Mouse (Mus musculus) neural tube, embryonic 10.5 days (tissue): ENCODE data around the gene Ccr9.
"Not testable (repeated sequence)": the region's sequence is repeated elsewhere in the genome, so short reads cannot be mapped to it uniquely, and the experiment has no call there.

Experiments used
- DNase-seq: peaks from one replicate; pipeline ENCODE4 v3.0.0-alpha.2; 2017; ENCODE audit warnings: low spot score; ENCODE audit errors: extremely low spot score

Ccr9 gene

GRCm38 (mm10) chr9:123678327-123679105, at the start of gene Ccr9, which contains the start of gene Slc6a20a:
Ccr9 (plus strand) TSS chr9:123678439.
Slc6a20a (minus strand) TSS chr9:123678885.
- DNase-seq, result peak; percentile 63

GRCm38 (mm10) chr9:123631666-123632065, 46.6 kb upstream of the Ccr9 start:
- no peak for DNase-seq

GRCm38 (mm10) chr9:123632281-123632680, 46.0 kb upstream of the Ccr9 start, which contains the start of gene Slc6a20b:
Slc6a20b (minus strand) TSS chr9:123632565.
- DNase-seq, result no peak

- DNase-seq, result no peak
These were observed 45.2 kb upstream of the Ccr9 start for GRCm38 (mm10) chr9:123632993-123633392.

GRCm38 (mm10) chr9:123636771-123637170, 41.5 kb upstream of the Ccr9 start:
- no peak for DNase-seq

- DNase-seq, result no peak
These were observed 40.0 kb upstream of the Ccr9 start for GRCm38 (mm10) chr9:123638231-123638630.

- DNase-seq, result no peak
These were observed 39.6 kb upstream of the Ccr9 start for GRCm38 (mm10) chr9:123638668-123639089.

GRCm38 (mm10) chr9:123640106-123640505, 38.1 kb upstream of the Ccr9 start:
- DNase-seq, result no peak

- DNase-seq, result no peak
These were observed 28.3 kb upstream of the Ccr9 start for GRCm38 (mm10) chr9:123649785-123650511.

- DNase-seq, result no peak
These were observed 26.9 kb upstream of the Ccr9 start for GRCm38 (mm10) chr9:123651369-123651768.

GRCm38 (mm10) chr9:123657457-123657856, 20.8 kb upstream of the Ccr9 start:
- DNase-seq, result no peak

- DNase-seq, result no peak
These were observed 19.3 kb upstream of the Ccr9 start for GRCm38 (mm10) chr9:123658981-123659380.

GRCm38 (mm10) chr9:123659986-123660676, 18.1 kb upstream of the Ccr9 start:
- not testable (repeated sequence) for DNase-seq

GRCm38 (mm10) chr9:123665645-123666044, 12.6 kb upstream of the Ccr9 start:
- peak; percentile 21 for DNase-seq

- peak; percentile 28 for DNase-seq
These were observed 959 bp downstream of the Ccr9 start for GRCm38 (mm10) chr9:123679198-123679597.

GRCm38 (mm10) chr9:123683704-123684103, 5.5 kb downstream of the Ccr9 start:
- no peak for DNase-seq

GRCm38 (mm10) chr9:123686206-123686605, 8.0 kb downstream of the Ccr9 start:
- DNase-seq, result no peak

GRCm38 (mm10) chr9:123688227-123688626, 10.0 kb downstream of the Ccr9 start:
- DNase-seq, result no peak

GRCm38 (mm10) chr9:123695634-123696302, 17.5 kb downstream of the Ccr9 start:
- DNase-seq, result no peak

- DNase-seq, result no peak
These were observed 23.6 kb downstream of the Ccr9 start for GRCm38 (mm10) chr9:123701822-123702221.

GRCm38 (mm10) chr9:123709226-123709625, 31.0 kb downstream of the Ccr9 start:
- DNase-seq, result no peak
